Mouse (Mus musculus) bone marrow, adult 2 months (tissue): ENCODE measurements around the gene Amer2. TPM values are rescaled to one million over a fixed set of nuclear protein-coding genes. Genes with fewer than 3 reads are reported as not detected.

ENCODE experiments used
- H3K27ac ChIP-seq: fragments of 200-500 bp; 2 replicates; pipeline ENCODE4 v1.5.1; 2012; ENCODE audit warnings: low read depth, mild to moderate bottlenecking, control low read depth, inconsistent platforms, low read length; ENCODE audit not compliant: control insufficient read depth, poor library complexity, insufficient read depth
- H3K4me1 ChIP-seq: fragments of 200-500 bp; 2 replicates; pipeline ENCODE4 v1.6.1; 2011; ENCODE audit warnings: low read length; ENCODE audit not compliant: control insufficient read depth, insufficient read depth
- H3K4me3 ChIP-seq: fragments of 200-500 bp; replicated peaks from 2 replicates; pipeline ENCODE3; 2011; ENCODE audit warnings: mild to moderate bottlenecking, low read depth, low read length, control low read depth; ENCODE audit not compliant: control insufficient read depth
- CTCF ChIP-seq: fragments of 200-500 bp; IDR thresholded peaks from 2 replicates; pipeline ENCODE4 v1.5.1; 2011; ENCODE audit warnings: low read length, control low read depth; ENCODE audit not compliant: control insufficient read depth, insufficient read depth
- POLR2A ChIP-seq: fragments of 200-500 bp; IDR thresholded peaks from 2 replicates; pipeline ENCODE4 v1.6.1; 2011; ENCODE audit warnings: low read depth, mild to moderate bottlenecking, control low read depth, low read length, borderline replicate concordance; ENCODE audit not compliant: control insufficient read depth
- WGBS: fragments of 180-500 bp; shearing (Covaris S2); methylation state at CpG from one replicate; pipeline ENCODE4 v1.1.7; 2018; 5-methylcytosine and 5-hydroxymethylcytosine counted together
- polyA plus RNA-seq: library from polyadenylated mRNA; stranded (reverse); fragments of >200 nt; gene quantifications from 2 replicates; pipeline ENCODE4 v1.2.4, GENCODE M21; 2011; ENCODE audit warnings: low replicate concordance; ENCODE audit not compliant: missing spikeins, insufficient read depth, insufficient read length

Gene Amer2
- polyA plus RNA-seq, 1 experiment = 2.5 TPM

DNA sequence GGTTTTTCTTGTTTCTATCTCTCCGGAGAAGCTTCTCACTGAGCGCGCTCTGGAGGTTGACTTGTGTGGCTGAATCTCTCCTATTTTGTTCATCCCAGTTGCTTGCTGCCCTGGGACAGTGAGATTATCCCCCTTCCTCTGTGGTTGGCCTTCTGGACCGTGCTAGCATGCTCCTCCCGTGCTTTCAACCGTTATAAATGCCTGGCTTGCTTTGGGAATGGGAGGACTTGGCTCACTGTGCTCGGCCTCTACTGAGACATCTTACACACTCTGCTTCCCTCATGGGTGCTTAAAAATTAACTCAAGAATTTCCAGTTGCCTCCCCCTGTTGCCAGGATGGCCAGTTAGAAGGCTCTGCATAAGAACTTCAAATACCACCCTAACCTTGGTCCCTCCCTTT lies 10.8 kb downstream of the Amer2 start:
- WGBS = 74% methylated on average over 7 of the region's 7 CpGs
- peak overlapping the region; percentile 62 for H3K27ac ChIP-seq
- H3K4me3 ChIP-seq = no peak overlapping the region
- H3K4me1 ChIP-seq = no peaks in the 10 kb centered on the region; the same call in 1 of the 2 replicates
- TF ChIP-seq POLR2A = no peak
- TF ChIP-seq CTCF = no peak

DNA sequence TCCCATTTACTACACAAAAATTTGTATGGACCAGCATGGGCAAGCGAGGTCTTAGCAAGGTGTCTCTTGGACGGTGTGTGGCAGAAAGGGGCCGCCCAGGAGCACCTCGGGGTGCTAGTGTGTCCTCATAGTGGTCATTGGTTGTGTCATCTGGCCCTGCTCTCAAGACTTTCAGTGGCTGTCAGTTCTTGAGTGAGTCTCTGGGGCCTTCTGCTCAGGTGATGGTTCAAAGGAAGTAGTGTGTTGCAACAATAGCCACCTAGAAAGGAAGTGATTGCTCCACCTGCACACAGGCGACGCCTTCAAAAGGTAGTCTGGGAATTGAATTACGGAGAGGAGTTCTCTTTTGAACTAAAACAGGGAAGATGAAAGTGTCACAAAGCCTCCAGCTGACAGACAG lies 11.2 kb downstream of the Amer2 start:
- 44% methylated on average over 7 of the region's 7 CpGs for WGBS
- no peaks in the 10 kb centered on the region; the same call in 1 of the 2 replicates for H3K4me1 ChIP-seq
- H3K27ac ChIP-seq = peak overlapping the region; percentile 62; the same call in 1 of the 2 replicates
- TF ChIP-seq CTCF (no peak), POLR2A (no peak)
- no peak overlapping the region for H3K4me3 ChIP-seq

- TF ChIP-seq POLR2A = no peak
- no peak for TF ChIP-seq CTCF
- H3K27ac ChIP-seq = peak overlapping the region; percentile 0; the same call in 1 of the 2 replicates
- H3K4me1 ChIP-seq = no peaks in the 10 kb centered on the region; the same call in 1 of the 2 replicates
- 63% methylated on average over 6 of the region's 6 CpGs for whole genome bisulfite sequencing
- H3K4me3 ChIP-seq = no peak overlapping the region
Observed at GRCm38 (mm10) chr14:60385079-60385643, 12.1 kb downstream of the Amer2 start.

DNA sequence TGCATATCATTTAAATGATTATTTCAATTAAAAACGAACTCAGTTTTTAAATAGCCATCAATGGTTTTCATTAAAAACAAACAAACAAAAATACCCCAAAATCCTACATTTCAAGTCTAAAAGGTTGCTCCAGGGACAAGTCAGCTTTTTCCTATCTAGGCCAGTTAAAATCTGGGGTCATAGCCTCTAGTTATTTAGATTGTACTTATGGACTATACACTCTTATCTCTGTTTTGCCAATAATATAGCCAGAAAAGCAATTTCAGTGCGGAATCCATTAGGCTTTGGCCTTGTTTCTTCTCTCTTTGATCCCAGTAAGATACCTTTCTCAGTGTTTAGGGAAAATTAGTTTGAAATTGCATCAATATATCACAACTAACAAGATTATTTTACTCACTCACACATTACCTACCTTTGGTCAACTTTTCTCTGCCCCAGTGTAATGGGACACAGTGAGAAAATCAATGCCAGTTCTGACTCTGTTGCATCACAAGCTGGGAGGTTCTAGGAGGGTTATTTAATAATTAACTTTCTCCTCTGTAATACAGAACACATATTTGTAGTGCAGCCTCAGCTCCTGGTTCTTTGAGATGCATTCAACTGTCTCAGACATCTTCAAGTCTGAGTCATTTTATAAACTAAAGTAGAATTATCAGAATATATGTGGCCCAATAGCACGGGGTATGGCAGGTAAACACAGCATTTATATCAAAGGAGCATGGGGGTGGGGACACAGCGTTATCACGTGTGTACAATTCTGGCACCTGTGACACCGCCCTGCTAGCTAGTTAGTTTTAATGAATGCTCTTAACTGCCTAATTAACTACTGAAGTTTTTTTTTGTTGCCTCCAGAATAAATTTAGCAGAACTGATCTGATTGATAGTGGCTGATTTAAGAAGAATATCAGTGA lies 13.8 kb downstream of the Amer2 start:
- H3K4me1 ChIP-seq = no peaks in the 10 kb centered on the region; the same call in 1 of the 2 replicates
- WGBS = 72% methylated on average over 6 of the region's 6 CpGs
- no peak for TF ChIP-seq CTCF
- no peak for TF ChIP-seq POLR2A
- no peak overlapping the region for H3K4me3 ChIP-seq
- H3K27ac ChIP-seq = no peak overlapping the region

GRCm38 (mm10) chr14:60388332-60388731 lies 15.3 kb downstream of the Amer2 start:
- no peak overlapping the region for H3K27ac ChIP-seq
- no peaks in the 10 kb centered on the region; the same call in 1 of the 2 replicates for H3K4me1 ChIP-seq
- H3K4me3 ChIP-seq = no peak overlapping the region
- 69% methylated on average over 2 of the region's 2 CpGs for WGBS
- no peak for TF ChIP-seq POLR2A
- TF ChIP-seq CTCF = no peak

- Histone ChIP-seq H3K4me1 (no peaks in the 10 kb centered on the region), H3K27ac (no peak overlapping the region), H3K4me3 (no peak overlapping the region)
- TF ChIP-seq CTCF = no peak
- no peak for TF ChIP-seq POLR2A
- WGBS = 76% methylated on average over 2 of the region's 2 CpGs
Observed at GRCm38 (mm10) chr14:60392202-60392601, 19.1 kb downstream of the Amer2 start.

GRCm38 (mm10) chr14:60397321-60397720 lies 24.3 kb downstream of the Amer2 start:
- H3K4me3 ChIP-seq = no peak overlapping the region
- WGBS = 77% methylated on average over 4 of the region's 4 CpGs
- H3K4me1 ChIP-seq = peaks cover 1% of the 10 kb centered on the region
- H3K27ac ChIP-seq = no peak overlapping the region
- TF ChIP-seq POLR2A (no peak), CTCF (no peak)

DNA sequence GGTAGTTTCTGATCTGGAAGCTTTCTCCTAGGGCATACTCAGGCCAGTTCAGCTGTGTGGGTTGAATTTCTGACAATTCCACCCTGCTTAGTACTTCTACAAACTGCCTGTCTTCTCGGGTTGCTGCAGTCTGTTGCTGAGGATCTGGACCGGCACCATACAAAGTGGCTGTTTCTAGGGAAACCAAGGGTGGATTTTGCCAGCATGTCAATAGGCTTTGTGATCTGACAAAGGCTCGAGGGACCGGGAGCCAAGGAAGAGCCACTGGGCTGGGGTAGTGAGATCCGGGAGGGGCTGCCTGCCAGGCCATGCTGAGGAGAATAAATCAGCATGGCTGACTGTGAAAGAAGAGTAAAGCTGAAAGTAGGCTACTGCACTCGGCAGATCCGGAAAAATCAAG lies 25.8 kb downstream of the Amer2 start:
- Histone ChIP-seq H3K4me3 (no peak overlapping the region), H3K4me1 (peaks cover 1% of the 10 kb centered on the region), H3K27ac (no peak overlapping the region)
- 76% methylated on average over 7 of the region's 7 CpGs for WGBS
- no peak for TF ChIP-seq CTCF
